Mouse (Mus musculus) Muller cell, postnatal 12 days (primary cell): Measurements from ENCODE around the gene Fam189a1.

Source experiments
- DNase-seq: peaks from one replicate; pipeline ENCODE4 v3.0.0-alpha.2; 2015; ENCODE audit errors: inconsistent ontology term

Gene Fam189a1

GRCm38 (mm10) chr7:65104207-65105096, 51.9 kb downstream of the Fam189a1 start:
- DNase-seq: peak; percentile 67

- DNase-seq: no peak
Measured at GRCm38 (mm10) chr7:65101661-65102060, 54.7 kb downstream of the Fam189a1 start.

GRCm38 (mm10) chr7:65097708-65098107, 58.7 kb downstream of the Fam189a1 start:
- DNase-seq: no peak

- peak; percentile 57 for DNase-seq
Measured at GRCm38 (mm10) chr7:65095631-65096107, 60.7 kb downstream of the Fam189a1 start.

GRCm38 (mm10) chr7:65093314-65093713, 63.1 kb downstream of the Fam189a1 start:
- DNase-seq: no peak

- DNase-seq: no peak
Measured at GRCm38 (mm10) chr7:65091486-65091885, 64.9 kb downstream of the Fam189a1 start.

- no peak for DNase-seq
Measured at GRCm38 (mm10) chr7:65085972-65086371, 70.4 kb downstream of the Fam189a1 start.

GRCm38 (mm10) chr7:65082778-65083091, 73.6 kb downstream of the Fam189a1 start:
- DNase-seq: peak; percentile 14

GRCm38 (mm10) chr7:65081979-65082777, 74.2 kb downstream of the Fam189a1 start:
- peak; percentile 57 for DNase-seq

GRCm38 (mm10) chr7:65076134-65076533, 80.2 kb downstream of the Fam189a1 start:
- no peak for DNase-seq

GRCm38 (mm10) chr7:65074194-65074593, 82.2 kb downstream of the Fam189a1 start:
- DNase-seq: peak; percentile 7

GRCm38 (mm10) chr7:65073555-65073954, 82.8 kb downstream of the Fam189a1 start:
- DNase-seq: peak; percentile 36

GRCm38 (mm10) chr7:65066211-65066610, 90.2 kb downstream of the Fam189a1 start:
- no peak for DNase-seq

- DNase-seq: no peak
Measured at GRCm38 (mm10) chr7:65065457-65065856, 90.9 kb downstream of the Fam189a1 start.

GRCm38 (mm10) chr7:65064638-65065037, 91.7 kb downstream of the Fam189a1 start:
- no peak for DNase-seq

- DNase-seq: no peak
Measured at GRCm38 (mm10) chr7:65064096-65064495, 92.3 kb downstream of the Fam189a1 start.

- DNase-seq: no peak
Measured at GRCm38 (mm10) chr7:65060163-65060799, 96.1 kb downstream of the Fam189a1 start.

- DNase-seq: no peak
Measured at GRCm38 (mm10) chr7:65056864-65057263, 99.5 kb downstream of the Fam189a1 start.

- DNase-seq: no peak
Measured at GRCm38 (mm10) chr7:65051986-65052385, 104.4 kb downstream of the Fam189a1 start.

- DNase-seq: no peak
Measured at GRCm38 (mm10) chr7:65049236-65049954, 107.0 kb downstream of the Fam189a1 start.

- no peak for DNase-seq
Measured at GRCm38 (mm10) chr7:65047700-65048099, 108.7 kb downstream of the Fam189a1 start.
